Mouse (Mus musculus) CH12.LX (cell line): ENCODE measurements around the gene Grip1. TPM values are rescaled to one million over a fixed set of nuclear protein-coding genes. Genes with fewer than 3 reads are reported as not detected.

Source experiments
- DNase-seq: peaks from one replicate; pipeline ENCODE4 v3.0.0-alpha.2; 2013; ENCODE audit errors: extremely low read depth
- H3K27ac ChIP-seq: 2 replicates; pipeline ENCODE4 v1.5.1; 2012; ENCODE audit warnings: low read depth, mild to moderate bottlenecking, control low read depth, moderate library complexity; ENCODE audit not compliant: insufficient read depth
- H3K27me3 ChIP-seq: replicated peaks from 2 replicates; pipeline ENCODE3; 2012; ENCODE audit warnings: inconsistent platforms
- H3K36me3 ChIP-seq, 2 experiments: replicated peaks in 1 of 2; 2 replicates each; pipeline versions ENCODE3 to v1.6.1; 2012; ENCODE audit warnings: inconsistent platforms in 1 of 2, low read length in 1 of 2, mild to moderate bottlenecking in 1 of 2, mixed read lengths in 1 of 2, moderate library complexity in 1 of 2; ENCODE audit not compliant: control insufficient read depth in 1 of 2, insufficient read depth in 1 of 2
- H3K4me1 ChIP-seq, 2 experiments: 2 replicates each; pipeline ENCODE4 v1.6.1; 2012; ENCODE audit warnings: inconsistent platforms in 1 of 2, moderate library complexity in 1 of 2; ENCODE audit not compliant: insufficient read depth in 2 of 2, control insufficient read depth in 1 of 2
- H3K4me2 ChIP-seq: 2 replicates; pipeline ENCODE4 v1.6.1; 2012; ENCODE audit warnings: low read depth, mild to moderate bottlenecking, control low read depth; ENCODE audit not compliant: poor library complexity, insufficient read depth, severe bottlenecking
- H3K4me3 ChIP-seq, 3 experiments: fragments of 150-350 bp in 1 of 3; sonication (generic) in 1 of 3; replicated peaks in 1 of 3; 2 replicates each; pipeline versions ENCODE3 to v1.5.1; 2011 to 2012; ENCODE audit warnings: low read depth in 2 of 3, low read length in 2 of 3, mild to moderate bottlenecking in 2 of 3, moderate library complexity in 2 of 3, control low read depth in 1 of 3, improper control_type of control experiment in 1 of 3, inconsistent platforms in 1 of 3, mixed read lengths in 1 of 3; ENCODE audit not compliant: poor library complexity in 1 of 3
- H3K79me2 ChIP-seq: replicated peaks from 2 replicates; pipeline ENCODE4 v1.6.1; 2012; ENCODE audit warnings: mild to moderate bottlenecking, moderate library complexity; ENCODE audit not compliant: control insufficient read depth, poor library complexity, insufficient read depth, severe bottlenecking; ENCODE audit errors: extremely low read depth
- H3K9ac ChIP-seq: 2 replicates; pipeline ENCODE4 v1.6.1; 2012; ENCODE audit warnings: low read depth, mild to moderate bottlenecking, control low read depth, moderate library complexity; ENCODE audit not compliant: insufficient read depth
- H3K9me3 ChIP-seq: replicated peaks from 2 replicates; pipeline ENCODE3; 2012; ENCODE audit warnings: low read length, inconsistent platforms, mixed read lengths
- BHLHE40 ChIP-seq: IDR thresholded peaks from 2 replicates; pipeline ENCODE4 v1.6.1; 2011; ENCODE audit warnings: mild to moderate bottlenecking, low read depth, low read length, improper control_type of control experiment
- CHD2 ChIP-seq: IDR thresholded peaks from 2 replicates; pipeline ENCODE4 v1.6.1; 2011; ENCODE audit warnings: low read length, improper control_type of control experiment
- E2F4 ChIP-seq: IDR thresholded peaks from 2 replicates; pipeline ENCODE4 v1.6.1; 2011; ENCODE audit warnings: low read depth, low read length, improper control_type of control experiment; ENCODE audit not compliant: insufficient replicate concordance
- ELF1 ChIP-seq: IDR thresholded peaks from 2 replicates; pipeline ENCODE4 v1.6.1; 2014; ENCODE audit warnings: low read depth, mild to moderate bottlenecking, inconsistent platforms, low read length, improper control_type of control experiment
- EP300 ChIP-seq: IDR thresholded peaks from 2 replicates; pipeline ENCODE4 v1.6.1; 2011; ENCODE audit warnings: low read length, improper control_type of control experiment
- ETS1 ChIP-seq: conservative IDR thresholded peaks from 2 replicates; pipeline ENCODE4 v1.6.1; 2012; ENCODE audit warnings: low read depth, mild to moderate bottlenecking, inconsistent platforms, low read length, improper control_type of control experiment, moderate library complexity
- GABPA ChIP-seq: IDR thresholded peaks from 2 replicates; pipeline ENCODE4 v1.6.1; 2012; ENCODE audit warnings: low read depth, low read length, improper control_type of control experiment, inconsistent platforms; ENCODE audit not compliant: insufficient replicate concordance
- HCFC1 ChIP-seq: IDR thresholded peaks from 2 replicates; pipeline ENCODE4 v1.6.1; 2012; ENCODE audit warnings: low read depth, mild to moderate bottlenecking, inconsistent platforms, low read length, improper control_type of control experiment
- JUN ChIP-seq: IDR thresholded peaks from 2 replicates; pipeline ENCODE4 v1.6.1; 2011; ENCODE audit warnings: low read depth, mild to moderate bottlenecking, low read length, improper control_type of control experiment, moderate library complexity; ENCODE audit not compliant: insufficient read depth
- JUND ChIP-seq: conservative IDR thresholded peaks from 2 replicates; pipeline ENCODE4 v1.6.1; 2011; ENCODE audit warnings: low read depth, low read length, improper control_type of control experiment
- KAT2A ChIP-seq: IDR thresholded peaks from 2 replicates; pipeline ENCODE4 v1.6.1; 2012; ENCODE audit warnings: low read length, improper control_type of control experiment, inconsistent platforms; ENCODE audit not compliant: insufficient replicate concordance
- MAFK ChIP-seq: IDR thresholded peaks from 2 replicates; pipeline ENCODE4 v1.6.1; 2011; ENCODE audit warnings: low read length, improper control_type of control experiment; ENCODE audit not compliant: insufficient replicate concordance
- MAZ ChIP-seq: IDR thresholded peaks from 2 replicates; pipeline ENCODE4 v1.6.1; 2012; ENCODE audit warnings: low read depth, mild to moderate bottlenecking, inconsistent platforms, low read length, improper control_type of control experiment, moderate library complexity
- MEF2A ChIP-seq: IDR thresholded peaks from 2 replicates; pipeline ENCODE4 v1.6.1; 2014; ENCODE audit warnings: low read depth, mild to moderate bottlenecking, inconsistent platforms, low read length, improper control_type of control experiment, borderline replicate concordance
- NELFE ChIP-seq: IDR thresholded peaks from 2 replicates; pipeline ENCODE4 v1.6.1; 2011; ENCODE audit warnings: low read depth, low read length, improper control_type of control experiment
- NRF1 ChIP-seq: IDR thresholded peaks from 2 replicates; pipeline ENCODE4 v1.6.1; 2014; ENCODE audit warnings: low read depth, mild to moderate bottlenecking, inconsistent platforms, low read length, improper control_type of control experiment, moderate library complexity
- PAX5 ChIP-seq: IDR thresholded peaks from 2 replicates; pipeline ENCODE4 v1.6.1; 2012; ENCODE audit warnings: low read length, inconsistent platforms, mixed read lengths
- POLR2A ChIP-seq: IDR thresholded peaks from 2 replicates; pipeline ENCODE4 v1.6.1; 2011; ENCODE audit warnings: low read depth, mild to moderate bottlenecking, improper control_type of control experiment, low read length
- RCOR1 ChIP-seq: conservative IDR thresholded peaks from 2 replicates; pipeline ENCODE4 v1.6.1; 2012; ENCODE audit warnings: low read depth, mild to moderate bottlenecking, inconsistent platforms, low read length, improper control_type of control experiment
- SIN3A ChIP-seq: IDR thresholded peaks from 2 replicates; pipeline ENCODE4 v1.6.1; 2012; ENCODE audit warnings: low read length, improper control_type of control experiment, inconsistent platforms
- TBP ChIP-seq: conservative IDR thresholded peaks from 2 replicates; pipeline ENCODE4 v1.6.1; 2011; ENCODE audit warnings: low read depth, low read length, improper control_type of control experiment
- UBTF ChIP-seq: IDR thresholded peaks from 2 replicates; pipeline ENCODE4 v1.6.1; 2012; ENCODE audit warnings: low read depth, mild to moderate bottlenecking, inconsistent platforms, low read length, improper control_type of control experiment, moderate library complexity
- USF1 ChIP-seq: IDR thresholded peaks from 2 replicates; pipeline ENCODE4 v1.6.1; 2014; ENCODE audit warnings: low read depth, mild to moderate bottlenecking, inconsistent platforms, low read length, improper control_type of control experiment
- USF2 ChIP-seq: conservative IDR thresholded peaks from 2 replicates; pipeline ENCODE4 v1.6.1; 2011; ENCODE audit warnings: low read depth, low read length, improper control_type of control experiment
- ZNF384 ChIP-seq: IDR thresholded peaks from 2 replicates; pipeline ENCODE4 v1.6.1; 2012; ENCODE audit warnings: low read depth, low read length, improper control_type of control experiment, inconsistent platforms
- dilution Hi-C: fragments of 300-500 bp; cut with MboI; formaldehyde crosslinking; loops from 2 replicates; pipeline ENCODE4 v1.14.3; 2020; ENCODE audit warnings: low sequenced_read_pairs; ENCODE audit not compliant: extremely low pct_unique_long_range_greater_than_20kb, extremely low pct_ligation_motif_present
- in situ Hi-C: fragments of 300-500 bp; cut with MboI; formaldehyde crosslinking; loops from 3 replicates; pipeline ENCODE4 v1.14.3; 2019; ENCODE audit warnings: low sequenced_read_pairs, low pct_ligation_motif_present, low pct_unique_long_range_greater_than_20kb, mixed read lengths
- polyA plus RNA-seq: library from polyadenylated mRNA; unstranded; fragments of >175 nt; gene quantifications from 2 replicates; pipeline ENCODE4 v1.2.1, GENCODE M21; 2012; ENCODE audit warnings: low read depth; ENCODE audit not compliant: insufficient read length
- total RNA-seq, 2 experiments: library from RNA; depleted of rRNA; stranded (reverse); fragments of 300-350 nt in 1 of 2; fragments of >200 nt in 1 of 2; gene quantifications; 2 replicates each; pipeline ENCODE4 v1.2.3; 2012 to 2014

Gene Grip1
- total and polyA plus RNA-seq, 3 experiments, result 0.09 to 0.33 (median 0.13) TPM

DNA sequence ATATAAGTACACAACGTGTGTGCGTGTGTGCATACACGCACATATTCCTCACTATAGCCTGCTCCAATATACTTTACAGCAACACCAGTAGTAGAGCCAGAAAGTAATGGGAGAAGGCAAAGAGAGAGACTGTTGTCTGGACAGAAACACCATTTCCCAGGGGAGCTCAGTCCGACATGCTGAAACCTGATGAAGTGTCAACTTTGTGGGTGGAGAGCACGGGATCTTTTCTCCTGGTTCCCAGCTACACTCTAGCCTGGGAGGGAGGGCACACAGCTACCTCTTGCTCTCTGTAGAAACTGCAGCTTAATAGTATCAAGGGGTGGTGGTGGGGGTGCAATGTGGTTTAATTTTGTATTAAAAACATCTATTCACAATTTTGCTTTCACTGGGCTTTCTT, 143.2 kb downstream of the Grip1 start:
- in situ Hi-C loops, result no loop called here
- TF ChIP-seq RCOR1 (no peak), NELFE (no peak), ZNF384 (no peak), CHD2 (no peak), TBP (no peak), USF1 (no peak), JUND (no peak), NRF1 (no peak), PAX5 (no peak), E2F4 (no peak), HCFC1 (no peak), GABPA (no peak), KAT2A (no peak), MEF2A (no peak), JUN (no peak), POLR2A (no peak), BHLHE40 (no peak), ELF1 (no peak), MAFK (no peak), ETS1 (no peak)
- dilution Hi-C loops, result no loop called here

DNA sequence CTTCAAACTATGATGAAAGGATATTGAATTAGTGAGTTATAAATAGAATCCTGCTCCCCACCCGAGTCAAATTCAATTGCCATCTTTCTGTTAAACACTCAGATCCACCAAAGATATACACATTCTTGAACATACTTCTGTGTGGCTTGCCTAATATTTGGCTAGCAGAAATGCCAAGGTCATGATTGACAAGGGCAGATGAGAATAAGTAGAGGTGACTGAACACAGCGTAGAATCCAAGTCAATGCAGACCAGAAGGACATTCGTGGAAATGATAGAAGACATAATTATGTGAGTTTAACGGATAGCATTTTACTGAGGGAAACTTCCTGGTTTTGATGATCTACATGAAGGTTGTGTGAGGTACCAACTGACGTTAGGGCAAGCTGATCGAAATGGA, 153.9 kb downstream of the Grip1 start:
- Histone ChIP-seq H3K9ac (no peak overlapping the region), H3K79me2 (no peaks in the 10 kb centered on the region), H3K27me3 (no peaks in the 10 kb centered on the region), H3K27ac (no peak overlapping the region), H3K36me3 (no peaks in the 10 kb centered on the region), H3K4me2 (no peak overlapping the region), H3K4me1 (peaks cover 12 to 31% of the 10 kb centered on the region in 2 experiments), H3K4me3 (no peak overlapping the region), H3K9me3 (no peaks in the 10 kb centered on the region)
- TF ChIP-seq PAX5 (no peak), BHLHE40 (no peak), NELFE (no peak), CHD2 (no peak), ETS1 (no peak), EP300 (no peak), TBP (no peak), ZNF384 (no peak), MAZ (no peak), E2F4 (no peak), JUN (no peak), JUND (no peak), GABPA (no peak), USF2 (no peak), MEF2A (no peak), UBTF (no peak), SIN3A (no peak), KAT2A (no peak), HCFC1 (no peak)
- no peak for DNase-seq
- dilution Hi-C loops, result no loop called here
- in situ Hi-C loops, result no loop called here

More for the DNA sequence above, 143.2 kb downstream of the Grip1 start:
- Histone ChIP-seq H3K9ac (no peak overlapping the region), H3K4me3 (no peak overlapping the region), H3K9me3 (no peaks in the 10 kb centered on the region), H3K4me1 (peaks cover 0 to 4% of the 10 kb centered on the region in 2 experiments; a peak in 1 of 4 replicates), H3K4me2 (no peak overlapping the region), H3K79me2 (no peaks in the 10 kb centered on the region), H3K36me3 (no peaks in the 10 kb centered on the region), H3K27me3 (no peaks in the 10 kb centered on the region), H3K27ac (no peak overlapping the region)
- DNase-seq, result no peak
